Mouse (Mus musculus) T-helper 1 cell (primary cell): ENCODE measurements at regions not wholly inside any gene's neighbourhood (a gene's known extent, or its start where the extent isn't known, plus 50 kb on each side); places are given as distances from the start of the nearest gene placed in this dataset.

Source experiments
- in situ Hi-C: fragments of 300-600 bp; cut with MboI, MseI; formaldehyde crosslinking; loops from one replicate; pipeline ENCODE4 v1.15.1; 2025; ENCODE audit warnings: high pct_unique_total_duplicates

DNA sequence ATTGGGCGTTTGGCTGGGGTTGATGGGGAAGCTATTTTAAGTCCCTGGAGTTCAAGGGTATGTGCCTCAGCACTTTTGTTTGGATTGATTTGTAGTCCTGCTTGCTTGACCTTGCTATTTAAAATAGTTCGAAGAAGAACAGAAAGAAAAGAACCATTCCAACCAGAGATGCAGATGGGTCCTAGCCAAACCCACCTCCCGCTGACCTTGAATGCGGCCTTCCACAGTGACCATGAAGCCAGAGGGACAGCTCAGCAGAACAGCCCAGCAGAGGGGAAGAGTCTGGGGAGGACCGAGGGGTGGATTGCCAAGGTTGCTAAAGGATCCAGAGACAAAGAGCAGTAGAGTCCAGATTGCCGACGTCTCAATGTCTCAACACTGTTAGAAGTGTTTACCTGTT, 76.6 kb upstream of the Zfp618 start:
- in situ Hi-C loops = loop anchor here (5.0 kb wide), 1 partner anchor 224 kb away; no protein-coding TSS in a partner anchor

DNA sequence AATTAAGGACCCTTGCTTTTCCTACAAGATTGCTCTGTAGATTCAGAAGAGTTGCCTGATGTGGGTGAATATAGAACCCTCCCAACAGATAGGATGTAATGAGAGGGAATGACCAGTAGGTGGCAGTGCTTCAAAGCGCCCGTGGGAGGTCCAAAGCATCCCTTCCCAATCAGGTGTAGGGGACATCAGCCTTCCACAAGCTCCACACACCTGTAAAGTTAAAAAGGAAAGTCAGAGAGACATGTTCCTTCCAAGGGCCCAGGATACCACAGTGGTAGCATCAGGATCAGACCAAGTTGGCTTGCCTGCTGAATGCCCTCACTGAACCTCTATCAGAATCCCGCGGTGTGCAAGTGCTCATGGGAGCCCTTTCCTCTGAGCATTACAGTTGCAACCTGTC, 75.7 kb upstream of the Zfp618 start:
- in situ Hi-C loops = loop anchor here (5.0 to 10.0 kb wide), 2 partner anchors 223 to 705 kb away; no protein-coding TSS in a partner anchor

DNA sequence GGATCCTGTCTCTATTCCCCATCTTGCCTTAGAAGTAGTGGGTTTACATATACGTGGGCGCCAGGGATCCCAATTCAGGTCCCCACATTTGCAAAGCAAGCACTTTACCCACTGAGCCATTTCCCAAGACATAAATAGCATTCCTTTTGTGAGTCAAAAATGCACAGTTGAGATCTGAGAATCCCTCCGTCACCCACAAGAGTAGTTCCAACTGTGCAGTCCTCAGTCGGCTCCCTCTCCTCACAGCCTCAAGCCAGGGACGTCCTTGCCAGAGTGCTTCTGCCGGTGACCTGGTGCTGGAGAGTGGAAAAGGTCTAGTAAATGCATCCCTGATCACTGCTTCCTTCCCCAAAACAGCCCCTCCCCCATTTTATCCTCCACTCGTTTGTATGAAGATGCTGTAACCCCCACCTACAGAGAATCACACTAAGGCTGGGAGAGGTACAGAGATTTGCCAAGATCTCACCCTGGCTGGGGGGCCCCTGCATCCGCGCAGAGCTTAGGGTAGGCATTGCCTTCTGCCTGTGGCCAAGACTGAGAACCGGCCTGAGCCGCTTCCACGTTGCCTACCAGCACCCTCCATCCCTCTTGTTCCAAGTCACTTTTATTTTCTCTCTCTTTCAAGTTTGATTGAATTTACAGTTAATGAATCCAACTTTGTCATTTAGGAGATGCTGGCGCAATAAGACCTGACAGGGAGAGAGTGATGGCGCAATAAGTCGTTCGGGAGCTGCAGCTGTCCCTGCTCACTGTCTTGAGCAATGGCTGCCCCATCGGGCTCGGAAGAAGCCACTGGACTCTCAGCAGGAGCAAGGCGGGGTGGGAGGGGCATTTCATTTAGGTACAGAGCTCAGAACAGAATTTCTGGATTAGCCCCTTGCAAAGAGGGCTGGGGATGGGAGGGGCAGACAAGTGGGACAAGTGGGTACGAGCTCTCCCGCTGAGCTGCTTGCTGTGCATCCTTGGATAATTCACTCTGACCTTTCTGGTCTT, 74.5 kb upstream of the Zfp618 start:
- in situ Hi-C loops = loop anchor here (10.0 kb wide), 1 partner anchor 704 kb away; no protein-coding TSS in a partner anchor

DNA sequence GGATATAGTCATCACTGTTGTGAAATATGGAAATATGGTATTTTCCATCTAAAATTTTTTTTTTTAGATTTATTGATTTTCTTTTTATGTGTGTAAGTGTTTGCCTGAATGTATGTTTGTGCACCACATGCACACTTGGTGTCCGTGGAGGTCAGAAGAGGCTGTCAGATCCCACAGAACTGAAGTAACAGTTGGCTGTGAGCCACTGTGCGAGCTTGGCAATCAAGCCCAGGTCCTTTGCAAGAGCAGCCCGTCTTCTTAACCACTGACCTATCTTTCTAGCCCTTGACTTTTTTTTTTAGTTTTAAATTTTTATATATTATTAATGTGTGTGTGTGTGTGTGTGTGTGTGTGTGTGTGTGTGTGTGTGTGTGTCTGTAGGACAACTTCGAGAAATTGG, 52.5 kb upstream of the Zfp618 start:
- in situ Hi-C loops = no loop called here
